ENCODE assay signal across 16 mouse cellular contexts in the genomic region with DNA sequence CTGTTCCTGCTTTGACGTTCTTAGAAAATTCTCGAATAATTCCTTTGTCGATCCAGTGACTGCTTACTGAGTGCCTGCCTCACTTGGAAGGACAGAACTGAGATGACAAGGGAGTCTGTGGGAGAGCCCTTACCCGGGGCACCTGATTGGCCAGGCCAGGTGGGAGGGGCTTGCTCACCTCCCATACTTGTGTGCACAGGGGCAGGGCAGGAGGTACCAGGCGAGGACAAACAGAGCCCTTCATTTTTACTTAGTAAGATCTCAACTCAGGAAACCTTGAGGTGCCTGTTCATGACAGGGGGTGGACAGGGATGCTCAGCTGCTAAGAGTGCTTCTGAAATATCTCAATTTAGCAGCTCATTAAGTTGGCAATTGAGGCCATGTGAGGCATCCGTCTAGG.
A peak's percentile ranks its signal among the peaks of the same experiment; 100 is the strongest.
DNase-seq lines count a peak whose midpoint lies in the region; ATAC-seq and TF ChIP-seq lines count a peak whose summit lies in the region.
"Had no signal": no experiment of that assay in that cellular context is flagged by ENCODE, and none has a peak within 500 bp of the region (broad histone marks: within the 10 kb centered on the region; RNA-seq: fewer than 3 reads in every experiment).

No protein-coding gene starts in this region.

- no peaks in the 10 kb centered on the region for H3K9me3 ChIP-seq in hindbrain, embryonic 10.5 days
- H3K9me3 ChIP-seq in hindbrain, embryonic 11.5 days (ENCODE audit: control insufficient read depth, low read length) = no peaks in the 10 kb centered on the region
- H3K9me3 ChIP-seq in lung, postnatal 0 days (ENCODE audit: low read length) = no peaks in the 10 kb centered on the region
- no peaks in the 10 kb centered on the region for H3K9me3 ChIP-seq in forebrain, embryonic 16.5 days (ENCODE audit: control insufficient read depth, low read length)
- H3K9me3 ChIP-seq in neural tube, embryonic 15.5 days (replicated peaks) = no peaks in the 10 kb centered on the region
- H3K9me3 ChIP-seq: embryonic facial prominence, embryonic 15.5 days; G1E; heart, embryonic 12.5 days had no signal

- H3K4me2 ChIP-seq in hindbrain, embryonic 11.5 days (replicated peaks; ENCODE audit: low read depth, low read length) = no peak overlapping the region
- H3K4me2 ChIP-seq in lung, postnatal 0 days (replicated peaks; ENCODE audit: low read depth, low read length) = no peak overlapping the region
- H3K4me2 ChIP-seq in forebrain, embryonic 16.5 days (ENCODE audit: low read length) = no peak overlapping the region
- H3K4me2 ChIP-seq in neural tube, embryonic 15.5 days = no peak overlapping the region
- H3K4me2 ChIP-seq: embryonic facial prominence, embryonic 15.5 days; heart, embryonic 12.5 days had no signal

- no peak overlapping the region for H3K4me3 ChIP-seq in hindbrain, embryonic 10.5 days
- H3K4me3 ChIP-seq in hindbrain, embryonic 11.5 days (ENCODE audit: low read depth, low read length) = no peak overlapping the region
- no peak overlapping the region for H3K4me3 ChIP-seq in lung, postnatal 0 days (ENCODE audit: low read depth, low read length)
- no peak overlapping the region for H3K4me3 ChIP-seq in forebrain, embryonic 16.5 days (replicated peaks; ENCODE audit: low read length)
- no peak overlapping the region for H3K4me3 ChIP-seq in neural tube, embryonic 15.5 days (replicated peaks)
- H3K4me3 ChIP-seq: embryonic facial prominence, embryonic 15.5 days; heart, embryonic 12.5 days had no signal

- TF ChIP-seq EP300 in lung, postnatal 0 days (IDR thresholded peaks at IDR 0.05) = no peak

- DNase-seq in hindbrain, embryonic 10.5 days (ENCODE audit: low spot score) = no peak
- DNase-seq in hindbrain, embryonic 11.5 days (ENCODE audit: low spot score) = no peak
- DNase-seq in lung, postnatal 0 days (ENCODE audit: low spot score) = peak; percentile 51
- DNase-seq in lung, postnatal 25 days (ENCODE audit: low spot score) = no peak
- DNase-seq in cerebellum, postnatal 10 days = no peak
- DNase-seq: adrenal gland, postnatal 10 days; cerebellum, adult 2 months; heart, postnatal 4 days; kidney, adult 2 months; right cerebral cortex, adult 18-20 months; thymus, postnatal 4 days had no signal

- no peak for TF ChIP-seq CTCF in lung, postnatal 0 days (IDR thresholded peaks at IDR 0.05)

- peaks cover 57% of the 10 kb centered on the region for H3K27me3 ChIP-seq in hindbrain, embryonic 10.5 days (ENCODE audit: insufficient read depth, poor library complexity, severe bottlenecking)
- H3K27me3 ChIP-seq in hindbrain, embryonic 11.5 days (ENCODE audit: control insufficient read depth, insufficient read depth, low read length) = peaks cover 10% of the 10 kb centered on the region; the same call in 1 of the 2 replicates
- H3K27me3 ChIP-seq in lung, postnatal 0 days (replicated peaks; ENCODE audit: insufficient read depth, low read length) = no peaks in the 10 kb centered on the region
- peaks cover 10% of the 10 kb centered on the region for H3K27me3 ChIP-seq in forebrain, embryonic 16.5 days (replicated peaks; ENCODE audit: control insufficient read depth, insufficient read depth, low read length)
- 0 out of 2 replicates have a peak, but pooled peaks cover 4% of the 10 kb centered on the region for H3K27me3 ChIP-seq in neural tube, embryonic 15.5 days (replicated peaks)

- no peak overlapping the region for H3K9ac ChIP-seq in hindbrain, embryonic 11.5 days (ENCODE audit: low read depth, low read length)
- H3K9ac ChIP-seq in lung, postnatal 0 days (replicated peaks; ENCODE audit: low read depth) = no peak overlapping the region
- no peak overlapping the region for H3K9ac ChIP-seq in forebrain, embryonic 16.5 days (replicated peaks; ENCODE audit: low read depth, low read length)
- H3K9ac ChIP-seq in neural tube, embryonic 15.5 days (replicated peaks) = no peak overlapping the region
- H3K9ac ChIP-seq: embryonic facial prominence, embryonic 15.5 days; heart, embryonic 12.5 days had no signal

- 56% methylated on average over 6 of the region's 6 CpGs for WGBS in hindbrain, embryonic 10.5 days
- WGBS in hindbrain, embryonic 11.5 days = 55% methylated on average over 6 of the region's 6 CpGs
- WGBS in lung, postnatal 0 days = 23% methylated on average over 6 of the region's 6 CpGs
- WGBS in forebrain, embryonic 16.5 days = 31% methylated on average over 6 of the region's 6 CpGs
- 48% methylated on average over 6 of the region's 6 CpGs for WGBS in neural tube, embryonic 15.5 days

- H3K36me3 ChIP-seq in hindbrain, embryonic 10.5 days = no peaks in the 10 kb centered on the region
- H3K36me3 ChIP-seq in hindbrain, embryonic 11.5 days (ENCODE audit: control insufficient read depth, insufficient read depth, low read length) = no peaks in the 10 kb centered on the region
- H3K36me3 ChIP-seq in lung, postnatal 0 days (ENCODE audit: insufficient read depth, low read length) = no peaks in the 10 kb centered on the region
- H3K36me3 ChIP-seq in forebrain, embryonic 16.5 days (ENCODE audit: control insufficient read depth, insufficient read depth) = no peaks in the 10 kb centered on the region
- H3K36me3 ChIP-seq in neural tube, embryonic 15.5 days = peaks cover 8% of the 10 kb centered on the region
- H3K36me3 ChIP-seq: embryonic facial prominence, embryonic 15.5 days; G1E; heart, embryonic 12.5 days had no signal

- H3K27ac ChIP-seq in hindbrain, embryonic 10.5 days = peak overlapping the region; percentile 64; the same call in 1 of the 2 replicates
- no peak overlapping the region for H3K27ac ChIP-seq in hindbrain, embryonic 11.5 days (ENCODE audit: low read depth, low read length)
- peak overlapping the region; percentile 11; the same call in 1 of the 2 replicates for H3K27ac ChIP-seq in lung, postnatal 0 days (ENCODE audit: low read length)
- no peak overlapping the region for H3K27ac ChIP-seq in forebrain, embryonic 16.5 days (ENCODE audit: low read length)
- H3K27ac ChIP-seq in neural tube, embryonic 15.5 days (replicated peaks) = no peak overlapping the region
- H3K27ac ChIP-seq: embryonic facial prominence, embryonic 15.5 days had no signal

- H3K4me1 ChIP-seq in hindbrain, embryonic 10.5 days (replicated peaks) = peaks cover 27% of the 10 kb centered on the region
- H3K4me1 ChIP-seq in hindbrain, embryonic 11.5 days (replicated peaks; ENCODE audit: control insufficient read depth, insufficient read depth, low read length) = no peaks in the 10 kb centered on the region
- no peaks in the 10 kb centered on the region for H3K4me1 ChIP-seq in lung, postnatal 0 days (ENCODE audit: insufficient read depth, low read depth, low read length)
- peaks cover 34% of the 10 kb centered on the region for H3K4me1 ChIP-seq in forebrain, embryonic 16.5 days (replicated peaks; ENCODE audit: control insufficient read depth, insufficient read depth, low read length)
- H3K4me1 ChIP-seq in neural tube, embryonic 15.5 days = peaks cover 29% of the 10 kb centered on the region

- ATAC-seq in hindbrain, embryonic 11.5 days (ENCODE audit: low FRiP score) = no peak
- ATAC-seq in lung, postnatal 0 days = peak; percentile 69
- 0 out of 2 replicates have a peak, but pooled peaks have one; percentile 7 for ATAC-seq in forebrain, embryonic 16.5 days
- 0 out of 2 replicates have a peak, but pooled peaks have one; percentile 29 for ATAC-seq in neural tube, embryonic 15.5 days (ENCODE audit: low FRiP score)

Comparison
In these comparisons a context has a peak if more than half of its experiments do, and no peak if none do; other contexts are left out.
1. H3K27ac ChIP-seq: peak in hindbrain, embryonic 10.5 days (single experiment) and lung, postnatal 0 days (single experiment); none in hindbrain, embryonic 11.5 days (single experiment), forebrain, embryonic 16.5 days (single experiment) and neural tube, embryonic 15.5 days (single experiment).